Mouse (Mus musculus) cortical plate, adult 2 months (tissue): Measurements from ENCODE around the gene Bpifb6. TPM values are rescaled to one million over a fixed set of nuclear protein-coding genes. Genes with fewer than 3 reads are reported as not detected.
A peak's percentile ranks its signal among the peaks of the same experiment; 100 is the strongest.

Source experiments
- H3K27ac ChIP-seq: fragments of 200-500 bp; 2 replicates; pipeline ENCODE4 v1.5.1; 2012; ENCODE audit warnings: low read length, control low read depth, inconsistent platforms; ENCODE audit not compliant: insufficient read depth
- H3K4me1 ChIP-seq: fragments of 200-500 bp; 2 replicates; pipeline ENCODE4 v1.6.1; 2011; ENCODE audit warnings: low read length; ENCODE audit not compliant: control insufficient read depth, insufficient read depth
- H3K4me3 ChIP-seq: fragments of 200-500 bp; 2 replicates; pipeline ENCODE4 v1.5.1; 2011; ENCODE audit warnings: mild to moderate bottlenecking, low read length, control low read depth; ENCODE audit not compliant: insufficient read depth
- CTCF ChIP-seq: fragments of 200-500 bp; IDR thresholded peaks from 2 replicates; pipeline ENCODE4 v1.5.1; 2011; ENCODE audit warnings: mild to moderate bottlenecking, control low read depth, low read length; ENCODE audit not compliant: insufficient read depth; ENCODE audit errors: extremely low read depth
- POLR2A ChIP-seq: fragments of 200-500 bp; IDR thresholded peaks from 2 replicates; pipeline ENCODE4 v1.6.1; 2011; ENCODE audit warnings: mild to moderate bottlenecking, low read length, control low read depth; ENCODE audit not compliant: insufficient read depth; ENCODE audit errors: extremely low read depth
- polyA plus RNA-seq: library from polyadenylated mRNA; depleted of rRNA; stranded (reverse); fragments of >200 nt; gene quantifications from 2 replicates; pipeline ENCODE4 v1.2.3, GENCODE M21; 2012; rRNA removed

Gene Bpifb6
- polyA plus RNA-seq, result not detected in 2 replicates

GRCm38 (mm10) chr2:153900088-153900487 is at the start of gene Bpifb6:
Gene Bpifb6, plus strand, starts transcription at chr2:153900388.
- no peaks in the 10 kb centered on the region for H3K4me1 ChIP-seq
- no peak within 1 kb of the TSS for H3K4me3 ChIP-seq
- no peak within 1 kb of the TSS for H3K27ac ChIP-seq
- TF ChIP-seq POLR2A (no peak), CTCF (no peak)

DNA sequence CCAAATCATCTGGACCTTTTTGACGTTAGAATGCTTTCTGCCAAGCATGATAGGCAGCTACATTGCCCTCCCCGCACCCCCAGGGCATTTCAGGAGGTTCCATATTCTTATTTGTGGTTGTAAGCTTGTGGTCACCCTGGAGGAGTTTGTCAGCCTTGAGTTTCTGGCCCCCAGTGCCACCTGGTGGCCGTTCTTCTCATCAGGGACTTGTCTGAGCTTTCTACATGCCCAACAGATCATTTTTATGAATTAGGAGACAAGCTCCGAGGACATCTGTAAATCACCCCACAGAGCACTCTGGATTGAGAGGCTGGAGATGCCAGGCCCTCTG is 49.2 kb upstream of the Bpifb6 start:
- H3K4me3 ChIP-seq, result no peak overlapping the region
- H3K27ac ChIP-seq, result no peak overlapping the region
- TF ChIP-seq POLR2A (no peak), CTCF (peak; percentile 53)
- H3K4me1 ChIP-seq, result no peaks in the 10 kb centered on the region

DNA sequence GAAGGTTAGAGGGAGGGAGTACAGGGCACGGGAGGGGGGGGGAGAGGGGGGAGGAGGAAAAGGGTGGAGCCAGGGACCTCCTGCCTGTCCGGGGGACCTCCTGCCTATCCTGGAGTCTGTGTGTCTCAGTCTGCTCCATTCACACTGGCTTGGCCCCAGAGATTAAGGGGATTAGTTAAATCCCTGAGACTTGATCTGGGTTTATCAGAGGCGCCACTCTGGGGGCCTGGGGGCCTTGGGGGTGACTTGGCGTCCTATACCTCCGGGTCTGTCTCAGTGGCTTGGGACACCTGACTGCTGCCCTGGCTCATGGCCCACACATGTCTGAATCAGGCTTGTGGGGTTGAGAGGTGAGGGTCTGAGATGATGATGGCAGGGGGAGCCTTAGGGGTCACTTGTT is 46.6 kb upstream of the Bpifb6 start:
- Histone ChIP-seq H3K27ac (no peak overlapping the region), H3K4me1 (no peaks in the 10 kb centered on the region), H3K4me3 (no peak overlapping the region)
- TF ChIP-seq CTCF, result no peak
- TF ChIP-seq POLR2A, result no peak

GRCm38 (mm10) chr2:153859581-153859980 is 40.6 kb upstream of the Bpifb6 start:
- TF ChIP-seq CTCF (no peak), POLR2A (no peak)

GRCm38 (mm10) chr2:153860315-153860714 is 39.9 kb upstream of the Bpifb6 start:
- no peaks in the 10 kb centered on the region for H3K4me1 ChIP-seq

More at GRCm38 (mm10) chr2:153859581-153859980, 40.6 kb upstream of the Bpifb6 start:
- Histone ChIP-seq H3K27ac (no peak overlapping the region), H3K4me3 (no peak overlapping the region), H3K4me1 (no peaks in the 10 kb centered on the region)

DNA sequence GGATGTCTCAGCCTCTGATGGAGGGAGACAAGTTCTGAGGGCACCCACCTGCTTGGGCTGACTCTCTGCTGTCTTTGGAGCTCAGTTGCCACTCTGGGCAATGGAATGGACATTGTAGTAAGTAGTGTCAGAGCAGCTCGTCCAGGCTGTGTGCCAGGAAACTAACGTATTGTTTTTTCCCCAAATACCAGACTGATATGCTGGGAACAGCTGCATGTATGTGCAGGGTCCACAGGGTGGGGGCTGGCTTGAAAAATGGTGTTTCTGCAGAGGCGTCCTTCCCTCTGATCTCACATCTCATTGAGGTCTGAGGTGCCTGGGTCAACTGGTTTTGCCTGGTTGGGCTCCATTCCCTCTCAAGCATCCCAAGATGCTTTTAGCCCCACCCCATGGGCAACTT is 39.5 kb upstream of the Bpifb6 start:
- no peak for TF ChIP-seq POLR2A
- no peaks in the 10 kb centered on the region for H3K4me1 ChIP-seq
- no peak overlapping the region for H3K4me3 ChIP-seq
- no peak overlapping the region for H3K27ac ChIP-seq

More at GRCm38 (mm10) chr2:153860315-153860714, 39.9 kb upstream of the Bpifb6 start:
- H3K27ac ChIP-seq, result no peak overlapping the region
- H3K4me3 ChIP-seq, result no peak overlapping the region
- TF ChIP-seq POLR2A, result no peak
- no peak for TF ChIP-seq CTCF

DNA sequence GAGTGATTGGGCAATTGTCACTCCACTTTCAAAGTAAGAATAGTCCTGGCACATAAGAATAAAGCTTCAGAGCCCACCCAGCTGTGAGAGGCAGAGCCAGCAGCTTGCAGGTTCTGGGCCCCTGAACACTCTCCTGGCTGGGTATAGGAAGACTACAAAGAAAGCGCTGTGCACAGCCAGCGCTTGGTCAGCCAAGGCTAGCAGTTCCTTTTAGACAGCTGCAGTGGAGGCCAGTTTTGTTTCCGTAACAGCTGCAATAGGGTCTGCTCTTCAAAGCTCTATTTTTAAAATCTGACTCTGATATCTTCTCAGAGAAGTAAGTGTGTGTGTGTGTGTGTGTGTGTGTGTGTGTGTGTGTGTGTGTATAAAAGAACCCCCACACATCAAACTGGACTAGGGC is 38.2 kb upstream of the Bpifb6 start:
- Histone ChIP-seq H3K27ac (no peak overlapping the region), H3K4me1 (no peaks in the 10 kb centered on the region), H3K4me3 (no peak overlapping the region)
- no peak for TF ChIP-seq POLR2A
- TF ChIP-seq CTCF, result no peak

DNA sequence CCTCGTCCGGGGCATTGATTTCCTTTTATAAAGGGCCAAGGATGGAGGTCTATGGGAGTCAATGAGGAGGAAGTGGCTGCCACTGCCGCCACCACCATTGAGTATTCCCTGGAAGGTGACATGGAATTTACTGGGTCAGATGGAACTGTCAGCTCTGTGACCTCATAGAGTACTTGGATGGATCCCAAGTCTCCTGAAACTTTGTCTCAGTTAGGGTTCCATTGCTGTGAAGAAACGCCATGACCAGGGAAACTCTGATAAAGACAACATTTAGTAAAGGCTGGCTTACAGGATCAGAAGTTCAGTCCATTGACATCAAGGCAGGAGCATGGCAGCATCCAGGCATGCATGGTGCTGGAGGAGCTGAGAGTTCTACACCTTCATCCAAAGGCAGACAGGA is 29.2 kb upstream of the Bpifb6 start, which contains the start of gene Sun5:
TSS of gene Sun5 (minus strand) at position 101 of the 400 bp plus-strand sequence.
- Histone ChIP-seq H3K4me1 (no peaks in the 10 kb centered on the region), H3K4me3 (no peak within 1 kb of the TSS), H3K27ac (no peak within 1 kb of the TSS)
- no peak for TF ChIP-seq POLR2A

- Histone ChIP-seq H3K27ac (no peak within 1 kb of the TSS), H3K4me3 (no peak within 1 kb of the TSS), H3K4me1 (no peaks in the 10 kb centered on the region)
- TF ChIP-seq CTCF (no peak), POLR2A (no peak)
Measured at GRCm38 (mm10) chr2:153874745-153875144, 25.4 kb upstream of the Bpifb6 start, which contains the start of gene Bpifb2. Gene Bpifb2, plus strand, starts transcription at chr2:153875045.

DNA sequence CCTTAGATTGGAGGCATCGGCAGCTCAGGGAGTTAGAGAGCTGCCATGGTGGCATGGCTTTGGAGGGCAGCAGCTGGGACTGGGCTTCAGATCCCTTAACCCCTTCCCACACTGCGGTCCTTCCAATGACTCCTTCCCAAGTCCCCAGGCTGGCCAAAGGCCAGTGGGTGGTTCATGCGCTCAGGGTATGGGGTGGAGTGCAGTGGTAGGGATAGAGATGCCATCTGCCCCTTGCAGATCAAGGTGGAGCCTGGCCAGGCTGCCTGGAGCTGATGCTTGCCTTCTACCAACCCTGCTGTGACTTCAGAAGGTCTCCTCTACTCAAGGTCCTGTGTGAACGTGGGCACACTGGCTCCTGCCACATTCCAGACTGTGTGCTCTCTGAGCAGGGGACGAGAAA is 1.1 kb upstream of the Bpifb6 start:
- TF ChIP-seq CTCF (no peak), POLR2A (no peak)
- H3K27ac ChIP-seq, result no peak overlapping the region
- H3K4me3 ChIP-seq, result no peak overlapping the region
- H3K4me1 ChIP-seq, result no peaks in the 10 kb centered on the region

DNA sequence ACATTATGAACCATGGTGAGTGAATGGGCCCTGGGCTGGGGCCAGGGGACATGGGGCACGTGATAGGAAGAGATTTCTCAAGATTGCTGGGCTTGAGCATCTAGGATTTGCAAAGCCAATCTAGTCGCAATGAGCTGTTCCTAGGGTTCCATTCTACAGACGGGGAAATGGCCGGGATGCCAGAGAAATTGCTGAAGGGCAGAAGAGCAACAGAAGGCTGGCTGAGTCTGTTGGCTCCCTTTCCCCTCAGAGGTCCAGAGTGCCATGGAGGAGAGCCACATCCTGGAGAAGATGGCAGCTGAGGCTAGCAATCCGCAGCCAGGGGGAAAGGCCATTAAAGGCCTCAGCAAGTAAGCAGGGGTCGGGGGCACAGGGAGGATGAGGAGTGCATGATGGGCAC is 2.5 kb downstream of the Bpifb6 start:
- H3K4me3 ChIP-seq, result no peak overlapping the region
- no peak overlapping the region for H3K27ac ChIP-seq
- TF ChIP-seq POLR2A (no peak), CTCF (no peak)
- no peaks in the 10 kb centered on the region for H3K4me1 ChIP-seq
